Mouse (Mus musculus): ENCODE results near the gene Fut1. TPM values are rescaled to one million over a fixed set of nuclear protein-coding genes. Genes with fewer than 3 reads are reported as not detected.

The Fut1 gene
- total RNA-seq (2023): 1 to 10 TPM in 1 of 2 experiments, not detected in 1; 1.2 TPM

DNA sequence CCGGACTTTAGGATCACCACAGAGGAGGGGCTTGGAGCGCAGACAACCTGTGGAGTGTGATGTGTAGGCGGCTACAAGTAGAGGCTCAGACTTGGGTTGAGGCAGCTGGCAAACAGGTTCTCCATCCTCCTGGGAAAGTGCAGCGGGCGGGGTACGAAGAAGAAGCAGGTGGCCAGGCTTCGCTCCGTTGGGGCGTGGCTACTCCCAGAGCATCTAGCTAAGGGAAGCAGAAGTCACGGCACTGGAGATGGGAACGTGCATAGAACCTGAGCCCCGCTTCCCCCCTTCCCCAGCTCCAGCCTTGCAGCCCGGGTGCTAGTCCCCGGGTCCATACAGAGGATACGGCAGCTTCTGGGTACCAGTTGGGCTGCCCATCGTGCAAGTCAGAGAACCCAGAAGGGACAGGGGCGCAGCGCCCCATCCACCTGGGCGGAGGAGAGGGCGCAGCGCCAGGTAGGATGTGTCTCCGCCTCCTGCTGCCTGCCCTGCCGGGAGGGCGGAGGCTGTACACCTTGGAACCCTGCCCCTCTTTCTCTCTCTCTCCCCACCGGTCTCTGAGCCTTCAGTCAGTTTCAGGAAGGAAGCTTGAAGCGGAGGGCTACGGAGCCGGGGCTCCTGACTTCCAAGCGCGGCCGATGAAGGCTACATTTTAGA lies at the start of gene Fut1:
Fut1 (plus strand) TSS at position 248 of the 654 bp plus-strand sequence.

DNA sequence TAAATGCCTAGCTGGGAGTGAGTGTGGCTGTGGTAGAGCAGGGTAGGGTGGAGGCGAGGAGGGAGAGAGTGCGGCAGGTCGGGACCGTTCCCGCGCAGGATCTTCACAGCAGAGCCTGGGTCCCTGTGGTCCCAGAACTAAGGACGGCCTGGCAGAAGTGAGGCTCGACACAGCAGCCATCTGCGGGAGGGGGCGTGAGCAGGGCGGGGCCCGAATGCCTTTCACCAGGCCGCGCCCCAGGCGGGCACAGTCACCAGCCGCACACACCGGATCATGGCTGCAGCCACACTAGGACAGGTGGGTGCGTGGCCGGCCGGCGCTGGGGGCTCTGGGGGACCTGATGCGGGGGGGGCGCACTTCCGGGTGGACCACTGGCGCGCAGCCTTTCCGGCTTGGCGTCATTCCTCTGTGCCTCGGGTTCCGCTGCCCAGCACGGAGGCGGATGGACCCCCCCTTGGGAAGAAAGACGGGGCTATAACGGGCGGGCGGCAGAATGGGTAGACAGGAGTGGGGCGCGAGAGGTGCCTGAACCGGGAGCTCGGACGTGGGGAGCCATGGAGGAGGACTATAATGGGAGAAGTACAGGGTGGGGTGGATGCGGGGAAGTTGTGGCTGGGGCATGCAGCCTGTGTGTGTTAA lies 46.9 kb upstream of the Fut1 start, which contains the start of gene Bcat2:
Bcat2 (plus strand) TSS at position 51 of the 639 bp plus-strand sequence.

DNA sequence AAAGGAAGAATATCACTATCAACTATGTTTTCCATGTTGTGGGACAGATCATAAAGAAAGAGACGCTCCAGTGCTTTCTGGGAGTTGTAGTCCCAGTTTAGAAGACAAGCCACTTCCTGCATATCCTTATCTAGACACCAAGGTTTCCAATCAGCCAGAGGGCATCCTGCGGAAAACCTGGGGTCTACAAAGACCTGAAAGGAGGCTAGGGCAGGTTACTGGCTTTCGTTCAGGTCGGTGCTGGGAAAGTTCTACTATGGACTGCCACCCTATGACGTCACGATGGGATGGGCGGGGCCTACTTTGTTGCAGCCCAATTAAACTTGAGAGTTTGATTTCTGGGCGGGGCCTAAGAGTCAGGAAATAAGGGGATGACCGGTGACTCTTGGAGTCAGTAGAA lies 4.4 kb downstream of the Fut1 start, which contains the start of gene Izumo1:
Izumo1 (plus strand) TSS at position 369 of the 400 bp plus-strand sequence.

DNA sequence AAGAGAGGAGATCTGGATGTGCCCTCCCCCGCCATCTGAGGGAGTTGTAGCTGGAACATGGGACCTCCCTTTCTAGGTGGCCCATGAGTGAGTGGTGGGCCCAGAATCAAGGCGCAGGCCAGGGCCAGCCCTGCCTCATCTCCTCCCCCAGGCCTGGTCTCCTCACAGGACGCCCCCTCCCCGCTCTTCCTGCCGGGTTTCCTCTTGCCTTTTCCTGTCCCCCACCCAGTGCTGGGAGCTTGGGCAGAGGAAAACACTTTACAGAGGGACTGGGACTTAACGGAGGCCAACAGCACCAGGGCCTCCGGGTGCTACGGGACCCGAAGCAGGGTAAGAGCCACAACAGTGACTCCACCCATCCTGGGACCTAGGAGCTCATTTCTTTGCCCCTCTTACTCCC lies 10.2 kb downstream of the Fut1 start, which contains the start of gene Rasip1:
Rasip1 (plus strand) TSS at position 228 of the 400 bp plus-strand sequence.

DNA sequence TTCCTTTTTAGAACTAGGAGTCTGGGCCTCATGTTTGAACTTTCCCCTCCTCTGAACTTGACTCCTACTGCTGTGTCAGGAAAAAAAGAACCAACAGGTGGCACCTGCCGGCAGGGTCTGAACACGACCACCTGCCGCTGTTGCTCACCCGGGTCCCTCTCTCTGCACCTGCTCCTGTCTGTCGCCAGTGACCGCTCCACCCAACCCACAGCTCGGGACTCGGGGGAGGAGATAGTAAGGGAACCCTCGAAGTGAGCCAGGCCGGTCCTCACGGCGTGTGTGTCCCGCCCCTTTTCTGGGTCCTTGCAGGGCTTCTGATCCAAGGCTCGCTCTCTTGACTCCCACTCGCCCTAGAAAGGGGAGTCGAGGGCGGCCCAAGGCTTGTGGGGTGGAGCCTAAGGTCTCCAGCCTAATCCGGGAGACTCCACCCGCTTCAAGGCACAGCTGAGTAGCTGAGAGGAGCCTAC lies 22.5 kb downstream of the Fut1 start, which contains the start of gene Mamstr:
Mamstr (plus strand) TSS at position 417 of the 467 bp plus-strand sequence.

DNA sequence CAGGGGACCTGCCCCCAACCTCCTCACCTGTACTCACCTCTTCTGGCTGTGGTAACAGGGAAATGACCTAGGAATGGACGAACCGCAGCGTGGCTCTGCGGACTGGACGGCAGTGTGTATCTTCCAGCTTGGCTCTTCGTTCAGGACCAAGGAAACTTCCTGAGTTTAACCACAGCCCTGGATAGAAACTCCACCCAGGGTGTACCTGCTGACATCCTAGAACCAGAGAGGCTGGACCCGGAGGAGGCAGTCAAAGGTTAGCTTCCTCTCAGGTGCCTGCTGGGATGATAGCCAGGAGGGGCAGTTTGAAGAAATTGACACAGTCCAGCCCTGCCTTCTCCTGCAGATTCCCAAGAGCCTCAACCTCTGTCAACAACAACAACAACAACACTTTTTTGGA lies 49.1 kb downstream of the Fut1 start, which contains the start of gene Fut2:
Fut2 (minus strand) TSS at position 234 of the 400 bp plus-strand sequence.

Other genes with a start within 250 kb of the Fut1 start
- gene Lin7b, start 246.7 kb upstream of the Fut1 start, total RNA-seq (2023): not detected
- 100 to 1,000 TPM; 286 to 302 TPM for gene Snrnp70, start 221.5 kb upstream of the Fut1 start, total RNA-seq (2023)
- not detected for gene Kcna7, start 211.6 kb upstream of the Fut1 start, total RNA-seq (2023)
- gene Ntf5, start 203.6 kb upstream of the Fut1 start, total RNA-seq (2023): not detected
- gene Lhb, start 196.5 kb upstream of the Fut1 start, total RNA-seq (2023): not detected
- gene Gys1, start 182.4 kb upstream of the Fut1 start, total RNA-seq (2023): 10 to 100 TPM; 49.3 to 67.0 TPM
- gene Ruvbl2, start 179.2 kb upstream of the Fut1 start, total RNA-seq (2023): 10 to 100 TPM; 31.3 to 32.1 TPM
- gene Ftl1, start 157.4 kb upstream of the Fut1 start, total RNA-seq (2023): 1,000 to 10,000 TPM; 1,155 to 1,244 TPM
- gene Bax, start 150.4 kb upstream of the Fut1 start, total RNA-seq (2023): 10 to 100 TPM; 42.2 to 50.4 TPM
- not detected for gene Tulp2, start 135.4 kb upstream of the Fut1 start, total RNA-seq (2023)
- gene Gm45808, start 130.5 kb upstream of the Fut1 start, total RNA-seq (2023): 1 to 10 TPM in 1 of 2 experiments, under 1 TPM in 1; 0.80 to 1.9 TPM
- gene Dhdh, start 128.5 kb upstream of the Fut1 start, total RNA-seq (2023): 1 to 10 TPM; 6.0 to 7.5 TPM
- gene Nucb1, start 106.9 kb upstream of the Fut1 start, total RNA-seq (2023): 100 to 1,000 TPM; 103 to 126 TPM
- 100 to 1,000 TPM; 173 to 218 TPM for gene Ppp1r15a, start 91.0 kb upstream of the Fut1 start, total RNA-seq (2023)
- not detected for gene Plekha4, start 91.0 kb upstream of the Fut1 start, total RNA-seq (2023)
- gene Hsd17b14, start 62.4 kb upstream of the Fut1 start, total RNA-seq (2023): not detected
- 10 to 100 TPM; 32.2 to 35.8 TPM for gene Bcat2, start 47.1 kb upstream of the Fut1 start, total RNA-seq (2023)
- not detected for gene Fgf21, start 1.8 kb upstream of the Fut1 start, total RNA-seq (2023)
- under 1 TPM in 1 of 2 experiments, not detected in 1; 0.47 TPM for gene Izumo1, start 4.5 kb downstream of the Fut1 start, total RNA-seq (2023)
- gene Rasip1, start 10.2 kb downstream of the Fut1 start, total RNA-seq (2023): 1 to 10 TPM; 2.6 to 2.7 TPM
- under 1 TPM; 0.07 to 0.11 TPM for gene Mamstr, start 22.7 kb downstream of the Fut1 start, total RNA-seq (2023)
- gene Fut2, start 49.1 kb downstream of the Fut1 start, total RNA-seq (2023): not detected
- gene Ntn5, start 66.7 kb downstream of the Fut1 start, total RNA-seq (2023): not detected
- under 1 TPM in 1 of 2 experiments, not detected in 1; 0.18 TPM for gene Sec1, start 77.1 kb downstream of the Fut1 start, total RNA-seq (2023)
- gene Car11, start 82.6 kb downstream of the Fut1 start, total RNA-seq (2023): not detected
- gene Dbp, start 87.8 kb downstream of the Fut1 start, total RNA-seq (2023): 1 to 10 TPM; 7.5 to 9.2 TPM
- gene Rpl18, start 98.2 kb downstream of the Fut1 start, total RNA-seq (2023): 100 to 1,000 TPM; 750 to 815 TPM
- gene Sphk2, start 100.7 kb downstream of the Fut1 start, total RNA-seq (2023): 10 to 100 TPM; 52.8 to 54.1 TPM
- gene Fam83e, start 103.9 kb downstream of the Fut1 start, total RNA-seq (2023): under 1 TPM; 0.13 to 0.36 TPM
- not detected for gene Spaca4, start 108.5 kb downstream of the Fut1 start, total RNA-seq (2023)
- under 1 TPM in 1 of 2 experiments, not detected in 1; 0.22 TPM for gene Lmtk3, start 166.4 kb downstream of the Fut1 start, total RNA-seq (2023)
- not detected for gene Sult2b1, start 167.4 kb downstream of the Fut1 start, total RNA-seq (2023)
- 10 to 100 TPM; 90.5 to 95.6 TPM for gene Cyth2, start 197.3 kb downstream of the Fut1 start, total RNA-seq (2023)
- under 1 TPM; 0.22 to 0.40 TPM for gene Kcnj14, start 207.5 kb downstream of the Fut1 start, total RNA-seq (2023)
- 1 to 10 TPM; 6.7 to 7.6 TPM for gene Grwd1, start 213.7 kb downstream of the Fut1 start, total RNA-seq (2023)